Mouse (Mus musculus) urinary bladder, postnatal 14 days (tissue): ENCODE results near the gene Mtg2.

Experiments used
- DNase-seq: peaks from one replicate; pipeline ENCODE4 v3.0.0; 2021; ENCODE audit warnings: low spot score

Gene Mtg2

DNA sequence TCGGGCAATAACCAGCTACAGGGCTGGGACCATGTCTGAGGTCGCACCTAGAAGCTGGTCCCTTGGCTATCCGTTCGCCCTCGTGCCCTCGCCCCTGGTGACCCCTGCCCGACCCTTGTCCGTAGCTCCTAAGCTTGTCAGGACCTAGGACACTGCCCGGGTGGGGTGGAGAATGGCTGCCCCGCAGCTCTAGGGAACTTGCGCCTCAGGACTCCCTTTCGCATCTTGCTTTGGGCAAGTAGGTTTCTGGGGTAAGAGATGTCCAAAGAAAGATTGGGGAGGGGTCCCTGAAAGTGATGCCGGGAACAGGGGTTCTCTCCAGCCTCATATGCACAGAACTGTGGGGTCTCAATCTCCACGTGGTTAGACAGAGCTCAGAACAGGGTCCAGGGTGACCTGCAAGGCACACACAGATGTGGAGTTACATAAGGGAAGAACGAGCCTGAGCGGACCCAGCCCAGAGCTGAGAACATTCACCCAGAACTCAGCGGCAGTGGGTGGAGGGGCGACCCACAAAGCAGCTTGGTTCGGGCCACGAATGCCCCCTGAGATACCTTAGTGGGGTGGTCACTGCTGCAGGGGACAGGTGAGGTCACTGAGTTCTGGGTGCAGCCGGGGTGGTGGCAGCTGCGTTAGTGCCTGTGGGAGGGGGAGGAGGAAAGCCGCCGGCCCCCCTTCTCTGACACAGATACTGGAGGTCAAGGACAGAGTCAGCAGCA, 34.4 kb downstream of the Mtg2 start:
- no peak for DNase-seq

DNA sequence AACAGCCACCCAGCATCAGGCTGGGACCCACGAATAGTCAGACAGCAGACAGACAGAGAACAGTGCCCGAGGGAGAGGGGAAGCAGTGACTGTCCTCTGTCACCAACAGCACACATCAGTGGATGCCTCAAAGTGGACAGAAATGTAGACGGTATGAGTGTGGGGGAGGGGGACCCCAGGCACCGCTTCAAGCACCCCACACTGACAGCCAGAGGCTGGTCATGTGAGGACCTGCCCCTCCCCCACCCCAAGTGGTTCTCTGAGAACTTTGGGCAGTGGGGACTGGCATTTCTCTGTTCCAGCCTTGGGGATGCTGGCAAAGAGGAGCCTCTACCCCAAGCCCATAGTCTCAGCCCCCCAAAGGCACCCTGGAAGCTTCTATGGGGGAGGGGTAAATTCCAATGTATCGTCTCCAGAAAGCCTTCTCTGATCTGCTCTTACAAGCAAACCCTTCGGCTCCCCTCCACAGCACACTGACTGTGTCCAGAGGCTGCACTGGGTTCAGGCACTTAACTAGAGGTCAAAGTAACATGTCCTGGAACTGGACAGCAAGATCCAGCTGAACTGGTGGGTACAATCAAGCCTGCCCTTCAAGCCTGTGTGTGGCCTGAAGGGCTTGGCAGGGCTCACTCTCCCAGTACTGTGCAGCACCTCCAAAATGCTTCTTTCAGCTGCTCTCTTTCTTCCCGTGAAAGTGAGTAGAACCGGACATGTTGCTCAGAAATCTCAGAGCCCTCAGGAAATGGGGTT, 35.2 kb downstream of the Mtg2 start:
- DNase-seq = no peak

- no peak for DNase-seq
These were observed 36.7 kb downstream of the Mtg2 start for GRCm38 (mm10) chr2:180107081-180107480.

DNA sequence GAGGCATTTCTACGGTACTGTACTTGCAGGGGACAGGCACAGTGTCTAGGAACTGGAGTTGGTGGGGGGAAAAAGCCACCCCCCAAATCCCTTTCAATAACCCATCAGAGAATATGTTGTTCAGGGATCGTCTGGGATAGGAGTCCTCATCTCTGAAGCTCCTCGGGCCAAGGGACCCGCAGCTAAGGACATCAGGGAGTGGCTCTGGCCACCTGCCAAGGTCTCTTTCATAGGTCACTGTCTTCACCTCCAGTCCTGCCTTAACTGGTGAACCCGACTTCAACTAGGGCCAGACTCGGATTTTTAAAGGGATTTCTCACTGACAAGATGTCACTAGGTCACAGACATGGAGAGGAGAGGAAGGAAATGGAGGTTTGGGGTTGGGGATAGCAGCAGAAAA, 37.9 kb downstream of the Mtg2 start:
- DNase-seq = no peak

DNA sequence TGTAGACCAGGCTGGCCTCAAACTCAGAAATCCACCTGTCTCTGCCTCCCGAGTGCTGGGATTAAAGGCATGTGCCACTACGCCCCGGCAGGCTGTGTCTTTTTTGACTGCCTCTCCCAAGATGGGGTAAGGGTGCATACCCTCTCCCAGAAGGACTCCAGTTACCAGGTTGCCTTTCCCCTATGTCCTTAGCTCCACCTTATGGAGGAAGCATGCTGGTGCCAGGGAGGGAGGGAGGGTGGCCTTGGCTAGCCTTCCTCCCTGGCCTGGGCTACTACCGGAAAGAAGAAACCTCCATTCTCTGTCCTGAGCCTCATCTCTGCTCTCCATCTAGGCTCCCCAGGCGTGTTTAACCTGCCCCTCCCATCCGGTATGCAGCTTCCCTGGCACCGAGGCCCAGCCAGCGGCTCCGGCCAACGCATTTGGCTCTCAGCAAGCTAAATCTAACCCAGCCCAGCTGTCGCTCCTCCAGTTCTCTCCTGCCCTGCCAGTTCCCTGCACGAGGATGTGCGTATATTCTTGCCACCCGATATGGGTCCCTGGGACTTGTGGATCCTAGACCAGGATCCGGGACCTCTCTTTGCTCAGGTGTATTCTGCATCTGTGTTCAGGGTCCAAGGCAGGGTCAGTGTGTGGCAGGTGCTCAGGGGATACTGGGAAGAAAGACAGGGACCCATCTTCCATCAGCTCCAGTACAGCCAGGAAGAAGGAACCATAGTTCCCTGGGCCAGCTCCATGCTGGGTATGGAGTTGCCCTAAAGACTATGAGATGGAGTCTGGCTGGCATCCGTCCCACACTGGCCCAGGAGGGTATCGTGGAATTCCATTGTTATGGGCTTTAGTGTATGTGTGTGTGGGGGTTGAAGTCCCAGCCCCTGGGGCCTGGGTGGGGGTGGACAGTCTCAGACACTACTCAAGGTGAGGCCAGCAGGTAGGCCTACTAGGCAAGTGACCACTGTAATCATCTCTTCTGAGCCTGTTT, 43.8 kb downstream of the Mtg2 start:
- peak; percentile 82 for DNase-seq

DNA sequence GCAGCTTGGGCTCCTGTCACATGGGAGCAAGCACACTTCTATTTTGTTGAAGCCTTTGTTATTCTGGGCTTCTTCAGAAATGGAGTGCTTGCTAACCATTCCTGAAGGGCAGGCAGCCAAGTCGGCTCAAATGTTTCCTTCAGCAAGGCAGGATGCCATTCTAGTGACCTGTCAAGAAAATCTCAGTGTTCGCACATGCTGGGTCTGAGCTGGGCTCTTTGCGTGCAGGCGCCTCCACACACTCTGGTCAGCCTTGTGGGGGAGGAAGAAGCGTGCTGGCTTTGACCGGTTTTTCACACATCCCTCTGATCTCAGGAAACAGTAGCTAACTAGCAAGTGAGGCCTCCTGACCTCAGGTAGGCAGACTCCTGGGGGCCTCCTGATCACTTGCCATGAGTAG, 44.9 kb downstream of the Mtg2 start:
- peak; percentile 81 for DNase-seq

- peak; percentile 82 for DNase-seq
These were observed 45.7 kb downstream of the Mtg2 start for GRCm38 (mm10) chr2:180116081-180116493.

- no peak for DNase-seq
These were observed 46.5 kb downstream of the Mtg2 start for GRCm38 (mm10) chr2:180116741-180117484.

- DNase-seq = peak; percentile 33
These were observed 47.3 kb downstream of the Mtg2 start for GRCm38 (mm10) chr2:180117485-180118194.

- DNase-seq = peak; percentile 100
These were observed 48.5 kb downstream of the Mtg2 start, which contains the start of gene Osbpl2 for GRCm38 (mm10) chr2:180118661-180119438. Osbpl2 (plus strand) TSS chr2:180119306.

DNA sequence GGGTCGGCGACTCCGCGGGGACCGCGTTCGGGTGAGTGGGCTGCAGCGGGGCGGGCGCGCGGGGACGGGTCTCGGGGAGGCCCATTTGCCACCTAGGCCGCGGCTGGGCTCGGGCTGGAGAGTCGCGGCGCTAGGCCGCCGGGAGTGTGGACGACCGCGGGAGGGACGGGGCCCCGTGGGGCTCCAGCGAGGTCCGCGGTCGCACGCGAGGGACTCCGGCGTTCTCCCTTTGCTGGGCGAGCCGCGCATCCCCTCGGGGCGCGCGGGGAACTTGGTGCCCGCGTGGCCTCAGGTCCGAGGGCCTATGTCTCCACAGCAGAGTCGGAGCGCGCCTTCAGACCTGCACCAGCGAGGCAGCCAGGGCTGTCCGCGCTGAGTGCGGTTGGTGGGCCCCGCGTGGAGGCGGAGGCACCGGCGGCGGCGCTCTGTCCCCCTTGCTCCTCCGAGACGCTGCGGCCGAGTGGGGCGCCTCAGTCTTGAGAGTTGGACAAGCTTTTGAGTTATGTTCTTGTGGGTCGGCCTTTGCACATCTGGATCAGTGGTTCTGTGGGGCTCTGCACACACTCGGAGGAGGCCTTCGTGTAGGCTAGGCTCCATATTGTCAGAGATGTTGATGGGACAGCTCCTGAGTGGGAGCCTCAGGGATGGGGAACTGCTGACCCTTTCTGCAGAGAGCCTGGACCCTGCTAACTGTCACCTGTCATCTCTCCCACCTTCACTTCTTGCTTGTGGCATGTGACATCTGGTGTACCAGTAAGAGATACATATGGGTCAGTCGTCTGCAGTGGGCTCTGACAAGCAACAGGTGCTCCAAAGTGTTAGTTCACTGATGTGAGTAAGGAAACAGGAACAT, 49.3 kb downstream of the Mtg2 start:
- peak; percentile 29 for DNase-seq

GRCm38 (mm10) chr2:180120292-180120761, 49.9 kb downstream of the Mtg2 start:
- DNase-seq = no peak

DNA sequence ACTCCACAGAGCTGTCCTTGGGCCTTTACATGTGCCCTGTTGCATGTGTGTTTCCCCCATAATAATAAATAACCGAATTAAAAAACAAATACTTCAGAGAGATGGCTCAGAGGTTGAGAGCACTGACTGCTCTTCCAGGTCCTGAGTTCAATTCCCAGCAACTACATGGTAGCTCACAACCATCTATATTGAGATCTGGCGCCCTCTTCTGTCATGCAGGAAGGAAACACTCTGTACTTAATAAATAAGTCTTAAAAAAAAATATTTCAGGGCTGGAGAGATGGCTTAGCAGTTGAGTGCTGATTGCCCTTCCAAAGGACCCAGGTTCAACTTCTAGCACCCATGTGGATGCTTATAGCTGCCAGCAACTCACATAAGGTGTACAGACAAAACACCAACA, 53.8 kb downstream of the Mtg2 start:
- no peak for DNase-seq

DNA sequence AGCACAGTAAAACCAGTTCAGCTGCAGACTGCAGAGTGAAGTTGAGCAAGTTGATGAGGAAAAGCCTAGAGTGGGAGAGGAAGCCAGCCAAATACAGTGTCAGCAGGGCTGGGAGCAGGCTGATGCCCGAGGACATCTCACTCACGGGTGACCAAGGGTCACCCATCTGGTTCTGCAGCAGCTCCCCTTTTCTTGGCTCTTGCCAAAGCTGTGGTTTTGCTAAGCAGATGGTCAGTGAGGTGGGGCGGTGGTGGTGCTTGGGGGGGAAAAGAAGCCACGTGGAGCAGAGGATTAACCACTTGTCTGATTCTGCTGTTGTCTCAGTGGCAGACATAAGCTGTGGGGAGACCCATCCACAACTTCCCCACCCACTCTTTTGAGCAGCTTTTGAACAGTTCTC, 55.8 kb downstream of the Mtg2 start:
- DNase-seq = peak; percentile 54

DNA sequence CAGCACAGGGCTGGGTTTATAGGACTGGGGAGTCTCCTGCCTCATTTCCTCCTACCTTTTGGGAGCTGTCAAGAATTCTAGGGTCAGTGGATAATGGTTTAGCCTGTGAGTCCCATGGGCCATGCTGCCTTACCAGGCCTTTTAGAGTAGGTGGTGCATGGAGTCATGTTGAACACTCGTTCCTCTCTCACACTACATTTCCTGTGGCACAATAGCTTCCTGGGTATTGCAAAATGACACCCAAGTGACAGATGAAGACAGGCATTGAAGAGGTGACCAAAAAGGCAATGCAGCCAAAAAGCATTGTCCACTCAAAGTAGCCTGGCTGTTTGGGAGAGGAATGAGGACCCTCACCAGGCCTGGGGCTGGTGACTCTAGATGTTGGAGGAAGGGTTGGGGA, 57.3 kb downstream of the Mtg2 start:
- no peak for DNase-seq

DNA sequence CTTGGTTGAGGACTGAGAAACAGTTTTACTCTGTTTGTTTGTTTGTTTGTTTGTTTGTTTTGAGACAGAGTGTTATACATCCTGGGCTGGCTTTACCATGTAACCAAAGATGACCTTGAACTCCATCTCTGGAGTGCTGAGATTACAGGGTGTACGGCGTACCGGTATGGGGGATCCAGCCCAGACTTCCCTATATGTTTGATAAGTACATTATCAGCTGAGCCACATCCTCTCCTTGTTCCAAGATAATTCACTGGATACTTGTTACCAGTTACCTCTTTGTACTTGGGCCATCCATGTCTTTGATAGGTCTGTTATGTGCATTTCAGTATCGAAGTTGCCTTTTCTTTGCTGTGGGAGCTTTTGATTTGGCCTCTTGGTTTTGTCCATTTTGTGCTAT, 62.8 kb downstream of the Mtg2 start:
- no peak for DNase-seq

DNA sequence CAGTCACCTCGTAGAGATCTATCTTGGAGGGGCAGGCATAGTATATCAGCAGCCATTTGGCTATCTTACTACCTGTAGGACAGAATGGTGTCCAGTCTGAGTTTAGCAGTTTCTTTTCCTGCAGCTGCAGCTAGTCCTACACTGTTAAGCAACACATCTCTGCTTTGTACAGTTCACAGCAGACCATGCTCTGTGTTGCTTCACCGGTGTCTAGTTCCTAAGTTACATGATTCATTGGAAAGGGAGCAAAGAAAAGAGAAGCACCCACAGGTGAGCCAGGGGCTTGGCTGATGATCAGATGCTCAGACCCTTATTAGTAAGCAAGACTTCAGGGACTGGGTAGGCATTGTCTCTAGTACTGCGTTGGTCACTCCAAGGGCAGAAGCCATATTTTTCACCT, 63.5 kb downstream of the Mtg2 start:
- DNase-seq = no peak

DNA sequence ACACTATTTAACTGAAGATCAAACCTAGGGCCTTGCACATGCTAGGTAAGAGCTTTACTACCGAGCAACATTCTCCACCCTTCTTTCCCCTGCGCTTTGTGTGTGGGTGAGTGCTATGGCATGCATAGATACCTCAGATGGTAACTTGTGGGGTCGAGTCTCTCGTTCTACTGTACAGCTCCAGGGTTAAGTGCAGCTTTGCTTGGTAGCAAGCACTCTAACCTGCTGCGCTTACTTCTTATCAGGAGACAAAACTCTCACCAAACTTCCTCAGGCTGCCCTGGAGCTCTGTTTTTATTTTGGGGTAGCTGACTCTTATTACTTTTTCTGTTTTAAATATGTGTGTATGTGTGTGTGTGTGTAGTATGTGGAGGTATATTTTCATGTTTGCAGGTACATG, 65.0 kb downstream of the Mtg2 start:
- DNase-seq = no peak
